Mouse (Mus musculus) forebrain, embryonic 11.5 days (tissue): ENCODE data around the gene Klhl18. TPM values are rescaled to one million over a fixed set of nuclear protein-coding genes. Genes with fewer than 3 reads are reported as not detected.

Source experiments
- ATAC-seq: fragments of 200-750 bp; cut with Nextera tagmentation; replicated peaks from 2 replicates; pipeline ENCODE4 v1.8.0; 2017; ENCODE audit warnings: moderate TSS enrichment; ENCODE audit not compliant: low FRiP score
- DNase-seq: peaks from one replicate; pipeline ENCODE4 v3.0.0-alpha.2; 2017; ENCODE audit warnings: low spot score
- H3K27ac ChIP-seq: fragments of 300-500 bp; sonication (generic); 2 replicates; pipeline ENCODE4 v1.5.1; 2014; ENCODE audit warnings: low read depth, low read length
- H3K27me3 ChIP-seq: fragments of 300-500 bp; sonication (generic); 2 replicates; pipeline ENCODE4 v1.6.1; 2014; ENCODE audit warnings: mild to moderate bottlenecking, low read length, mixed read lengths; ENCODE audit not compliant: control insufficient read depth, insufficient read depth
- H3K36me3 ChIP-seq: fragments of 300-500 bp; sonication (generic); 2 replicates; pipeline ENCODE4 v1.6.1; 2014; ENCODE audit warnings: mild to moderate bottlenecking, low read length, moderate library complexity, mixed read lengths; ENCODE audit not compliant: control insufficient read depth, insufficient read depth
- H3K4me1 ChIP-seq: fragments of 300-500 bp; sonication (generic); replicated peaks from 2 replicates; pipeline ENCODE4 v1.6.1; 2014; ENCODE audit warnings: low read length, mixed read lengths; ENCODE audit not compliant: control insufficient read depth, insufficient read depth
- H3K4me2 ChIP-seq: fragments of 300-500 bp; sonication (generic); 2 replicates; pipeline ENCODE4 v1.6.1; 2014; ENCODE audit warnings: low read depth, mild to moderate bottlenecking, low read length, moderate library complexity, mixed read lengths; ENCODE audit not compliant: severe bottlenecking
- H3K4me3 ChIP-seq: fragments of 300-500 bp; sonication (generic); 2 replicates; pipeline ENCODE4 v1.5.1; 2014; ENCODE audit warnings: low read depth, low read length
- H3K9ac ChIP-seq: fragments of 300-500 bp; sonication (generic); 2 replicates; pipeline ENCODE4 v1.6.1; 2014; ENCODE audit warnings: low read length
- H3K9me3 ChIP-seq: fragments of 300-500 bp; sonication (generic); 2 replicates; pipeline ENCODE4 v1.6.1; 2016; ENCODE audit warnings: low read length, mixed read lengths; ENCODE audit not compliant: control insufficient read depth
- WGBS: fragments of 180-500 bp; shearing (Covaris S2); extraction: QIAGEN DNeasy Blood & Tissue Kit; methylation state at CpG from one replicate; pipeline ENCODE4 v1.1.7; 2014; 5-methylcytosine and 5-hydroxymethylcytosine counted together
- polyA plus RNA-seq: library from polyadenylated mRNA; unstranded; fragments of >200 nt; fragmentation: Nextera tagmentation; extraction: Ambion mirVana; gene quantifications from 2 replicates; pipeline ENCODE4 v1.2.1, GENCODE M21; 2014

Klhl18 gene
- polyA plus RNA-seq, 1 experiment from 2014 or later: 9.1 TPM

GRCm38 (mm10) chr9:110440559-110440958 is 35.9 kb downstream of the Klhl18 start:
- WGBS: 93% methylated on average over 6 of the region's 6 CpGs
- no peaks in the 10 kb centered on the region for H3K36me3 ChIP-seq
- H3K9me3 ChIP-seq: no peaks in the 10 kb centered on the region
- H3K9ac ChIP-seq: no peak overlapping the region
- H3K27me3 ChIP-seq: no peaks in the 10 kb centered on the region
- H3K4me2 ChIP-seq: no peak overlapping the region
- ATAC-seq: no peak
- no peaks in the 10 kb centered on the region for H3K4me1 ChIP-seq
- H3K27ac ChIP-seq: no peak overlapping the region
- DNase-seq: no peak
- no peak overlapping the region for H3K4me3 ChIP-seq

- no peaks in the 10 kb centered on the region for H3K9me3 ChIP-seq
- no peaks in the 10 kb centered on the region for H3K4me1 ChIP-seq
- no peaks in the 10 kb centered on the region for H3K27me3 ChIP-seq
- WGBS: 78% methylated on average over 3 of the region's 5 CpGs
- ATAC-seq: no peak
- no peak overlapping the region for H3K27ac ChIP-seq
- no peak overlapping the region for H3K4me3 ChIP-seq
- DNase-seq: no peak
- H3K4me2 ChIP-seq: no peak overlapping the region
- no peak overlapping the region for H3K9ac ChIP-seq
- H3K36me3 ChIP-seq: no peaks in the 10 kb centered on the region
These were observed 36.4 kb downstream of the Klhl18 start for GRCm38 (mm10) chr9:110440049-110440448.

GRCm38 (mm10) chr9:110436041-110436440 is 40.5 kb downstream of the Klhl18 start:
- Histone ChIP-seq H3K4me1 (no peaks in the 10 kb centered on the region), H3K36me3 (no peaks in the 10 kb centered on the region), H3K27ac (no peak overlapping the region), H3K27me3 (no peaks in the 10 kb centered on the region), H3K4me2 (no peak overlapping the region), H3K9me3 (no peaks in the 10 kb centered on the region), H3K9ac (no peak overlapping the region), H3K4me3 (no peak overlapping the region)
- WGBS: 96% methylated on average over 11 of the region's 11 CpGs
- ATAC-seq: no peak
- no peak for DNase-seq

GRCm38 (mm10) chr9:110433045-110433444 is 43.4 kb downstream of the Klhl18 start:
- WGBS: 89% methylated on average over 2 of the region's 2 CpGs
- Histone ChIP-seq H3K9me3 (no peaks in the 10 kb centered on the region), H3K4me3 (no peak overlapping the region), H3K4me2 (no peak overlapping the region), H3K9ac (no peak overlapping the region), H3K4me1 (no peaks in the 10 kb centered on the region), H3K27me3 (no peaks in the 10 kb centered on the region), H3K27ac (no peak overlapping the region), H3K36me3 (no peaks in the 10 kb centered on the region)
- ATAC-seq: no peak
- no peak for DNase-seq

- H3K9me3 ChIP-seq: no peaks in the 10 kb centered on the region
These were observed 45.3 kb downstream of the Klhl18 start for GRCm38 (mm10) chr9:110431241-110431640.

GRCm38 (mm10) chr9:110419511-110420112 is 56.9 kb downstream of the Klhl18 start, which contains the start of gene Ngp:
Ngp (plus strand) TSS chr9:110419747.
- Histone ChIP-seq H3K36me3 (no peaks in the 10 kb centered on the region), H3K27ac (no peak within 1 kb of the TSS), H3K4me2 (no peak within 1 kb of the TSS), H3K4me1 (no peaks in the 10 kb centered on the region), H3K9me3 (no peaks in the 10 kb centered on the region), H3K27me3 (no peaks in the 10 kb centered on the region), H3K9ac (no peak within 1 kb of the TSS), H3K4me3 (no peak within 1 kb of the TSS)
- 92% methylated on average over 12 of the region's 12 CpGs for WGBS
- no peak for ATAC-seq
- DNase-seq: no peak

More at GRCm38 (mm10) chr9:110431241-110431640, 45.3 kb downstream of the Klhl18 start:
- DNase-seq: no peak
- Histone ChIP-seq H3K4me2 (no peak overlapping the region), H3K4me3 (no peak overlapping the region), H3K27ac (no peak overlapping the region), H3K36me3 (no peaks in the 10 kb centered on the region), H3K4me1 (no peaks in the 10 kb centered on the region), H3K27me3 (no peaks in the 10 kb centered on the region), H3K9ac (no peak overlapping the region)
- 87% methylated on average over 8 of the region's 8 CpGs for WGBS
- no peak for ATAC-seq

- DNase-seq: no peak
These were observed 62.7 kb downstream of the Klhl18 start for GRCm38 (mm10) chr9:110413785-110414184.

GRCm38 (mm10) chr9:110412926-110413325 is 63.6 kb downstream of the Klhl18 start:
- Histone ChIP-seq H3K36me3 (no peaks in the 10 kb centered on the region), H3K9ac (no peak overlapping the region), H3K9me3 (no peaks in the 10 kb centered on the region), H3K27ac (no peak overlapping the region), H3K4me3 (no peak overlapping the region), H3K27me3 (no peaks in the 10 kb centered on the region), H3K4me1 (peaks cover 2% of the 10 kb centered on the region; the same call in 1 of the 2 replicates), H3K4me2 (no peak overlapping the region)
- ATAC-seq: no peak
- no peak for DNase-seq
- 79% methylated on average over 7 of the region's 7 CpGs for WGBS

More at GRCm38 (mm10) chr9:110413785-110414184, 62.7 kb downstream of the Klhl18 start:
- H3K4me3 ChIP-seq: no peak overlapping the region
- no peaks in the 10 kb centered on the region for H3K36me3 ChIP-seq
- no peak overlapping the region for H3K4me2 ChIP-seq
- no peaks in the 10 kb centered on the region for H3K9me3 ChIP-seq
- no peak for ATAC-seq
- no peak overlapping the region for H3K9ac ChIP-seq
- peaks cover under 1% of the 10 kb centered on the region; the same call in 1 of the 2 replicates for H3K4me1 ChIP-seq
- no peak overlapping the region for H3K27ac ChIP-seq
- WGBS: 59% methylated on average over 9 of the region's 9 CpGs
- no peaks in the 10 kb centered on the region for H3K27me3 ChIP-seq
